Mouse (Mus musculus) embryo, embryonic 10 days (tissue): ENCODE results near the gene Fbxl17.
A peak's percentile ranks its signal among the peaks of the same experiment; 100 is the strongest.

Experiments
- DNase-seq: peaks from one replicate; pipeline ENCODE4 v3.0.0-alpha.2; 2015; ENCODE audit warnings: low spot score

The Fbxl17 gene

GRCm38 (mm10) chr17:63279144-63279543 is 220.7 kb downstream of the Fbxl17 start:
- DNase-seq, result no peak

- DNase-seq, result no peak
These were observed 226.5 kb downstream of the Fbxl17 start for GRCm38 (mm10) chr17:63273353-63273752.

- no peak for DNase-seq
These were observed 226.9 kb downstream of the Fbxl17 start for GRCm38 (mm10) chr17:63272914-63273313.

GRCm38 (mm10) chr17:63271000-63271399 is 228.8 kb downstream of the Fbxl17 start:
- DNase-seq, result no peak

- DNase-seq, result no peak
These were observed 229.3 kb downstream of the Fbxl17 start for GRCm38 (mm10) chr17:63270513-63270912.

GRCm38 (mm10) chr17:63262674-63263073 is 237.1 kb downstream of the Fbxl17 start:
- no peak for DNase-seq

GRCm38 (mm10) chr17:63261508-63262141 is 238.2 kb downstream of the Fbxl17 start:
- no peak for DNase-seq

- no peak for DNase-seq
These were observed 240.7 kb downstream of the Fbxl17 start for GRCm38 (mm10) chr17:63259091-63259490.

GRCm38 (mm10) chr17:63246144-63246619 is 253.6 kb downstream of the Fbxl17 start:
- DNase-seq, result no peak

GRCm38 (mm10) chr17:63245472-63245871 is 254.3 kb downstream of the Fbxl17 start:
- no peak for DNase-seq

GRCm38 (mm10) chr17:63242761-63243160 is 257.1 kb downstream of the Fbxl17 start:
- DNase-seq, result no peak

- no peak for DNase-seq
These were observed 259.1 kb downstream of the Fbxl17 start for GRCm38 (mm10) chr17:63240731-63241106.

GRCm38 (mm10) chr17:63240021-63240730 is 259.6 kb downstream of the Fbxl17 start:
- DNase-seq, result no peak

- DNase-seq, result no peak
These were observed 263.0 kb downstream of the Fbxl17 start for GRCm38 (mm10) chr17:63236846-63237245.

GRCm38 (mm10) chr17:63236221-63236620 is 263.6 kb downstream of the Fbxl17 start:
- no peak for DNase-seq

- DNase-seq, result no peak
These were observed 264.0 kb downstream of the Fbxl17 start for GRCm38 (mm10) chr17:63235821-63236220.

GRCm38 (mm10) chr17:63229111-63229510 is 270.7 kb downstream of the Fbxl17 start:
- no peak for DNase-seq

GRCm38 (mm10) chr17:63226380-63226779 is 273.4 kb downstream of the Fbxl17 start:
- DNase-seq, result no peak

GRCm38 (mm10) chr17:63225959-63226358 is 273.9 kb downstream of the Fbxl17 start:
- DNase-seq, result no peak

GRCm38 (mm10) chr17:63223675-63224074 is 276.1 kb downstream of the Fbxl17 start:
- DNase-seq, result no peak

- no peak for DNase-seq
These were observed 278.2 kb downstream of the Fbxl17 start for GRCm38 (mm10) chr17:63221632-63222031.

GRCm38 (mm10) chr17:63220821-63221220 is 279.0 kb downstream of the Fbxl17 start:
- DNase-seq, result peak; percentile 75

GRCm38 (mm10) chr17:63217016-63217415 is 282.8 kb downstream of the Fbxl17 start:
- no peak for DNase-seq

GRCm38 (mm10) chr17:63212018-63212417 is 287.8 kb downstream of the Fbxl17 start:
- no peak for DNase-seq
